Comparison of ENCODE assay signal across 8 mouse cellular contexts in the genomic region with DNA sequence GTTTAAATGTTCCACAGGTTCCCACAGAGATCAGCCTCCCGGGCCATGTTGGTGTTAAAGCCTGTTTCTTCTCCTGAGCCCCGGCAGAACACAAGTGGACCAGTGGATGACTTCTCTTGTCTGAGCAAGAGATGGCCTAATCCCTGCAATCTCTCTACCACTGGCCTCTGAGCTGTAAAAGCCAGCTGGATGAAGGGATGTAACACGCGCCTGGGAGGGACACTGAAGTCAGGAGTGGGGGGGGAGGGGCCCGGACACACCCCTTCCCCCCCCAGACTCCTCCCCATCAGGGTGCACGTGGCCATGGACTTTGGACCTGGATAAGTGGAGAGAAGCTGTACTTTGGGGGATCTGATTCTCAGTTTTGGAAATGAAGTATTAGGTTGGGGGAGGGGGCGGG. TPM values are rescaled to one million over a fixed set of nuclear protein-coding genes. Genes with fewer than 3 reads are reported as not detected.
DNase-seq lines count a peak whose midpoint lies in the region; ATAC-seq lines count a peak whose summit lies in the region.
"Had no signal": no experiment of that assay in that cellular context is flagged by ENCODE, and none has a peak within 500 bp of the region (broad histone marks: within the 10 kb centered on the region; RNA-seq: fewer than 3 reads in every experiment).

No protein-coding gene starts in this region.

- H3K9ac ChIP-seq in hindbrain, embryonic 16.5 days (ENCODE audit: low read depth, low read length) = 0 out of 2 replicates have a peak overlapping the region, but pooled peaks have one; percentile 50
- no peak overlapping the region for H3K9ac ChIP-seq in liver, embryonic 12.5 days

- no peaks in the 10 kb centered on the region for H3K36me3 ChIP-seq in hindbrain, embryonic 16.5 days (ENCODE audit: control insufficient read depth, insufficient read depth, low read length)
- no peaks in the 10 kb centered on the region for H3K36me3 ChIP-seq in liver, embryonic 12.5 days

- peaks cover 41% of the 10 kb centered on the region for H3K4me1 ChIP-seq in hindbrain, embryonic 16.5 days (ENCODE audit: control insufficient read depth, insufficient read depth, low read depth, low read length)
- H3K4me1 ChIP-seq in liver, embryonic 12.5 days = peaks cover 76% of the 10 kb centered on the region

- H3K4me3 ChIP-seq in hindbrain, embryonic 16.5 days (ENCODE audit: low read length) = peak overlapping the region; percentile 82
- peak overlapping the region; percentile 71 for H3K4me3 ChIP-seq in liver, embryonic 12.5 days

- H3K27me3 ChIP-seq in hindbrain, embryonic 16.5 days (replicated peaks; ENCODE audit: control insufficient read depth, insufficient read depth, low read length) = no peaks in the 10 kb centered on the region
- no peaks in the 10 kb centered on the region for H3K27me3 ChIP-seq in liver, embryonic 12.5 days (replicated peaks)

- no peak overlapping the region for H3K27ac ChIP-seq in hindbrain, embryonic 16.5 days (ENCODE audit: low read depth, low read length)
- peak overlapping the region; percentile 95 for H3K27ac ChIP-seq in liver, embryonic 12.5 days

- peak; percentile 39 for DNase-seq in urinary bladder, postnatal 14 days (ENCODE audit: low spot score)
- DNase-seq in urinary bladder, postnatal 10 days (ENCODE audit: low spot score) = no peak
- DNase-seq in embryo, embryonic 9.5 days (ENCODE audit: extremely low spot score) = peak; percentile 39
- DNase-seq in retina, postnatal 7 days (ENCODE audit: low read depth, low spot score) = peak; percentile 54
- no peak for DNase-seq in left cerebral cortex, postnatal 14 days (ENCODE audit: low spot score in 2 of 2)

- 31% methylated on average over 7 of the region's 7 CpGs for WGBS in hindbrain, embryonic 16.5 days
- WGBS in liver, embryonic 12.5 days (ENCODE audit: insufficient replicate concordance) = 15% methylated on average over 7 of the region's 7 CpGs

- ATAC-seq in hindbrain, embryonic 16.5 days = no peak
- ATAC-seq in liver, embryonic 12.5 days = no peak

- intact Hi-C loops in left cerebral cortex, postnatal 14 days (cut with DNase I) = loop anchor here (10.0 kb wide), 2 partner anchors 390 to 430 kb away; a partner anchor contains a TSS

- no peaks in the 10 kb centered on the region for H3K9me3 ChIP-seq in hindbrain, embryonic 16.5 days (ENCODE audit: control insufficient read depth, low read length)
- H3K9me3 ChIP-seq in liver, embryonic 12.5 days (replicated peaks) = no peaks in the 10 kb centered on the region

- peak overlapping the region; percentile 79 for H3K4me2 ChIP-seq in hindbrain, embryonic 16.5 days (ENCODE audit: low read length)
- peak overlapping the region; percentile 91 for H3K4me2 ChIP-seq in liver, embryonic 12.5 days

RNA-seq across cellular contexts. Expression of a gene that starts 1.2 kb away (rescaled TPM):
- 34.5 and 38.2 TPM in 2 replicates for polyA plus RNA-seq in hindbrain, embryonic 16.5 days (2015; fragmentation: Nextera tagmentation; extraction: Ambion mirVana)
- polyA plus RNA-seq in liver, embryonic 12.5 days (2016; fragmentation: Nextera tagmentation; extraction: Ambion mirVana) = 35.4 and 35.7 TPM in 2 replicates
- 10 to 100 TPM; 57.8 to 72.4 TPM for total RNA-seq in left cerebral cortex, postnatal 14 days (2021)

RNA-seq across cellular contexts. Expression of a gene that starts 32.9 kb away (rescaled TPM):
- polyA plus RNA-seq in hindbrain, embryonic 16.5 days (2015; fragmentation: Nextera tagmentation; extraction: Ambion mirVana) = 0.08 TPM in 1 of 2 replicates, not detected in the other
- 0.05 and 0.10 TPM in 2 replicates for polyA plus RNA-seq in liver, embryonic 12.5 days (2016; fragmentation: Nextera tagmentation; extraction: Ambion mirVana)
- total RNA-seq in left cerebral cortex, postnatal 14 days (2021) = under 1 TPM in 1 of 2 experiments, not detected in 1; 0.13 TPM

RNA-seq across cellular contexts. Expression of a gene that starts 39.9 kb away (rescaled TPM):
- polyA plus RNA-seq in hindbrain, embryonic 16.5 days (2015; fragmentation: Nextera tagmentation; extraction: Ambion mirVana) = 0.13 TPM in 1 of 2 replicates, not detected in the other
- not detected in 2 replicates for polyA plus RNA-seq in liver, embryonic 12.5 days (2016; fragmentation: Nextera tagmentation; extraction: Ambion mirVana)
- under 1 TPM in 1 of 2 experiments, not detected in 1; 0.19 TPM for total RNA-seq in left cerebral cortex, postnatal 14 days (2021)
- total RNA-seq: heart, adult 18-20 months had no signal

RNA-seq across cellular contexts. Expression of a gene that starts 42.1 kb away (rescaled TPM):
- 35.3 and 38.0 TPM in 2 replicates for polyA plus RNA-seq in hindbrain, embryonic 16.5 days (2015; fragmentation: Nextera tagmentation; extraction: Ambion mirVana)
- polyA plus RNA-seq in liver, embryonic 12.5 days (2016; fragmentation: Nextera tagmentation; extraction: Ambion mirVana) = 16.2 and 16.6 TPM in 2 replicates
- 10 to 100 TPM; 36.9 to 39.5 TPM for total RNA-seq in left cerebral cortex, postnatal 14 days (2021)

RNA-seq across cellular contexts. Expression of a gene that starts 58.2 kb away (rescaled TPM):
- 0.27 and 0.65 TPM in 2 replicates for polyA plus RNA-seq in hindbrain, embryonic 16.5 days (2015; fragmentation: Nextera tagmentation; extraction: Ambion mirVana)
- 1.6 and 2.0 TPM in 2 replicates for polyA plus RNA-seq in liver, embryonic 12.5 days (2016; fragmentation: Nextera tagmentation; extraction: Ambion mirVana)
- total RNA-seq in left cerebral cortex, postnatal 14 days (2021) = under 1 TPM; 0.17 to 0.22 TPM

Comparison
In these comparisons a context has a peak if more than half of its experiments do, and no peak if none do; other contexts are left out.
1. DNase-seq: peak in urinary bladder, postnatal 14 days (single experiment), embryo, embryonic 9.5 days (single experiment) and retina, postnatal 7 days (single experiment); none in urinary bladder, postnatal 10 days (single experiment) and left cerebral cortex, postnatal 14 days (0 of 2).